Mouse (Mus musculus): ENCODE results near the gene Hemk1. TPM values are rescaled to one million over a fixed set of nuclear protein-coding genes. Genes with fewer than 3 reads are reported as not detected.
A peak's percentile ranks its signal among the peaks of the same experiment; 100 is the strongest.

The Hemk1 gene
- polyA plus RNA-seq, 1 experiment: 15.3 TPM

DNA sequence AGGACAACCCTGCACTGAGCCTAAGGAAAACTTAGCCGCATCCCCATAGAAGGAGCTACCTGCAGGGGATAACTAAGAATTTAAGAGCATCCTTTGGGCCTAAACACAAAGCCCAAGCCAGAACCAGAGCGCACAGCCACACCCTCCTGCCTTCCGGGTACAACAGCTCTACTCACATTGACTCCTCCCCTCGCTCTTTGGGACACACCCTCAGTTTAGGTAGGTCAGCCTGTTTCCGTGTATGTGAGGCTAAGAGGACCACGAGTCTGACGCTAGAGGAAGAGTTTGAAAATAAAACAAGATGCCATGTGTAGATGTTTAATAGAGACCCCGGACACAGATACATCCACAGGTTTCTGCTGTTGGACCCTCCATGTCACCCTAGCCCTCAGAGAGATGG lies 49.4 kb downstream of the Hemk1 start:
- peak overlapping the region; percentile 83 for H3K4me3 ChIP-seq (ENCODE audit: insufficient read depth, low read length)
- H3K4me1 ChIP-seq (ENCODE audit: control insufficient read depth, insufficient read depth, low read length): peaks cover 43% of the 10 kb centered on the region
- peak overlapping the region; percentile 89 for H3K27ac ChIP-seq (ENCODE audit: insufficient read depth, low read depth, low read length)
- TF ChIP-seq POLR2A (IDR thresholded peaks at IDR 0.05; ENCODE audit: borderline replicate concordance, low read depth, low read length) (no peak), CTCF (IDR thresholded peaks at IDR 0.05; ENCODE audit: low read depth, low read length) (no peak)

DNA sequence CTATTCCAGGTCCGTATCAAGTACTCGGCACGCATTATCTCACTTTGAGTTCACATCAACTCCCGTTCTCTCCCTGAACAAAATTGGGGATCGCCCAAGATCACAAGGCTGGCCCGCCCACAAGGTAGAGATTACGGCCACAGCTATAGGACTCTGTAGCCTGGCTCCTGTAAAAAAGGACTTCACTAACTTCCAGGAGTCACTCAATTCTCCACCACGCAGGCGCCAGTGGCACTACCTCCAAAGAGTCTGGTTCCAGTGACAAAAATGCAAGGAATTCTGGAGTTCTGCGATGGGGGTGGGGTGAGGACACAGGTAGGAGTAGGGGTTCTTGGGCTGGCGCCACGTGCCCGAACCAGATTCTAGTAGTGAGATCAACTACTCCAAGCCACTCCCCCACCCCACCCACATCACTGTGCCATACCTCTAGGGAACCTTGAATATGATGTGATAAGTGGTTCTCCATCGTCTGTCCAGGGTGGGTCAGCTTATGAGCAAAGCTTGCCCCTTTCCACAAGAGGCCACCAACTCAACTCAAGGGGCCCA lies 50.0 kb downstream of the Hemk1 start:
- TF ChIP-seq POLR2A (IDR thresholded peaks at IDR 0.05; ENCODE audit: borderline replicate concordance, low read depth, low read length): no peak
- TF ChIP-seq CTCF (IDR thresholded peaks at IDR 0.05; ENCODE audit: low read depth, low read length): no peak
- H3K27ac ChIP-seq (ENCODE audit: insufficient read depth, low read depth, low read length): no peak overlapping the region
- H3K4me1 ChIP-seq (ENCODE audit: control insufficient read depth, insufficient read depth, low read length): peaks cover 43% of the 10 kb centered on the region
- H3K4me3 ChIP-seq (ENCODE audit: insufficient read depth, low read length): peak overlapping the region; percentile 83

DNA sequence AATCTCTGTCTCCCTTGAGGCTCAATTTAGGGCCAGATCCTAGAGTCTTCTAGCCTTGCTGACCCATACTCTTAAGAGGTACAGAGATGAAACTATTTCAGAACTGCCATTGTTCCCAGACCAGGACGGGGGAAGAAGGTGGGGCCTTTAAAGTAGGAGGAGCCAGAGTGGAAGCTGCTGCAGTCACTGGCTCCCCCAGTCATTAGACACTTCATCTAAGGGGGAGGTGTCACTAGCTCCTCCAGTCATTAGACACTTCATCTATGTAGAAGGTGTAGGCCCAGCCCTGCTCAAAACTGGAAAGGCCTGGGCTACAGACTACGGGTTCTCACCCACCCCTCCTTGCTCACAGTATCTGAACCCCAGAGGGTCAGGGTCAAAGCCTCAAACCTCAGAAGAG lies 50.9 kb downstream of the Hemk1 start:
- Histone ChIP-seq H3K4me1 (ENCODE audit: control insufficient read depth, insufficient read depth, low read length) (peaks cover 49% of the 10 kb centered on the region), H3K4me3 (ENCODE audit: insufficient read depth, low read length) (peak overlapping the region; percentile 83; the same call in 1 of the 2 replicates), H3K27ac (ENCODE audit: insufficient read depth, low read depth, low read length) (peak overlapping the region; percentile 37)
- TF ChIP-seq CTCF (IDR thresholded peaks at IDR 0.05; ENCODE audit: low read depth, low read length) (no peak), POLR2A (IDR thresholded peaks at IDR 0.05; ENCODE audit: borderline replicate concordance, low read depth, low read length) (no peak)

DNA sequence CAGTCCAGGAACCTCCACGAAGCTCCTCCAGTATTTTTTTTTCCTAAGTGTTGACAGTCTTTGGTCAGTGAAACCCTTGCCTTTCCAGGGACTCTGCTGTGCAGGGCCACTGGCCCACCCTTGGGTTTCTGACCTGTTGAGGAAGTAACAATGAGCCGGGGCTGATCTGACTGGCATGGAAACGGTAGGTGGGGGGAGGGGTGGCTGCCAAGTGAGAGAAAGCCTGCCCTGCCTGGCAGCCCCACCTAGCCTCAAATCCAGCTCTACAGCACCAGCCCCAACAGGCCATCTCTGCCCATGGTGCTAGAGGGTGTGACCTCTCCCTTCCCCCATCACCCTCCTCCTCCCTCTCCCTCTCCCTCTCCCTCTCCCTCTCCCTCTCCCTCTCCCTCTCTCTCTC lies 53.1 kb downstream of the Hemk1 start:
- TF ChIP-seq CTCF (IDR thresholded peaks at IDR 0.05; ENCODE audit: low read depth, low read length) (no peak), POLR2A (IDR thresholded peaks at IDR 0.05; ENCODE audit: borderline replicate concordance, low read depth, low read length) (no peak)
- Histone ChIP-seq H3K27ac (ENCODE audit: insufficient read depth, low read depth, low read length) (no peak overlapping the region), H3K4me3 (ENCODE audit: insufficient read depth, low read length) (no peak overlapping the region), H3K4me1 (ENCODE audit: control insufficient read depth, insufficient read depth, low read length) (peaks cover 62% of the 10 kb centered on the region)

DNA sequence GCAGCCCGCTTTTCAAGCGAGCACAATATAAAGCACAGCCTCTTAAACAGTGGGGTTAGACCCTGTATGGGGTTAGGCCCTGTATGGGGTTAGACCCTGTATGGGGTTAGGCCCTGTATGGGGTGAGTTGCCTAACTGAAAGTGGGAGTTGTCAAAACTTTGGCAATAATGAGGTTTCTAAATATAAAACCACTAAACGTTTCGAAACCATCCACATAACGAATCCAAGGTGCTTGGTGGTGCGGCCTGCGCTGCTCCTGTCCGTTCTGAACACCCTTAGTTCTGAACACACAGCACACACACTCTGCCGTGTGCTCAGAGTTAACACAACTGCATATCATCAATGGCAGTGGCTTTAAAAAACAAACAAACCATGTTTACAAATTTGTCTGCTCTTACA lies 55.2 kb downstream of the Hemk1 start:
- no peak for TF ChIP-seq CTCF (IDR thresholded peaks at IDR 0.05; ENCODE audit: low read depth, low read length)
- Histone ChIP-seq H3K4me1 (ENCODE audit: control insufficient read depth, insufficient read depth, low read length) (peaks cover 76% of the 10 kb centered on the region), H3K27ac (ENCODE audit: insufficient read depth, low read depth, low read length) (no peak overlapping the region), H3K4me3 (ENCODE audit: insufficient read depth, low read length) (no peak overlapping the region)

DNA sequence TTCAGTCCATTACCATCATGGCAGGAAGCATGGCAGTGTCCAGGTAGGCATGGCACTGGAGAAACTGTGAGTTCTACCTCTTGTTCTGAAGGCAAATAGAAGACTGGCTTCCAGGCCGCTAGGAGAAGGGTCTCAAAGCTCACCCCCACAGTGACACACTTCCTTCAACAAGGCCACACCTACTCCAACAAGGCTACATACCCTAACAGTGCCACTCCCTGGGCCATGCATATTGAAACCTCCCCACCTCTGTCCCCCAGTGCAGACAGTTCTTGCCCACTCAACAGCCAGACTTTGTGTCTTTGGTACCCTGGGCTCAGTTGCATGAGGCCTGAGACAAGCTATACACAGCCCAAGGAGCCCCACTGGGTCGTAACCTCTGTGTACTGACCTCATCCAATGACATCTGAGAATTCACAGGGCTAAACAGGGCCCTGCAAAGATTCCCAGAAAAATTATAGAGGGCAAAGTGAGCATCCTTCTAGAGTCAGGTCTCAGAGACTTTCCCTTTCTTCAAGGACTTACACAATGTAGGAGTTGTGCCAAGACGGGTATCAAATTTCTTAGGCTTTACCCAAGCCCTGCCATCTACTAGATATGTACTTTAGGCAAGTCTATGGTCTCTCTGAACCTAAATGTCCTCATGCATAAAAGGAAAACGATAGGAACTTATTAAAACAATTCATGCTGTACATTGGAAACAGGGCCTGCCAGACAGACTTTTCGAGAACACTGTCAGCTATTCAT lies 56.7 kb downstream of the Hemk1 start:
- Histone ChIP-seq H3K4me1 (ENCODE audit: control insufficient read depth, insufficient read depth, low read length) (peaks cover 63% of the 10 kb centered on the region), H3K4me3 (ENCODE audit: insufficient read depth, low read length) (no peak overlapping the region), H3K27ac (ENCODE audit: insufficient read depth, low read depth, low read length) (no peak overlapping the region)
- TF ChIP-seq CTCF (IDR thresholded peaks at IDR 0.05; ENCODE audit: low read depth, low read length) (no peak), POLR2A (IDR thresholded peaks at IDR 0.05; ENCODE audit: borderline replicate concordance, low read depth, low read length) (no peak)

DNA sequence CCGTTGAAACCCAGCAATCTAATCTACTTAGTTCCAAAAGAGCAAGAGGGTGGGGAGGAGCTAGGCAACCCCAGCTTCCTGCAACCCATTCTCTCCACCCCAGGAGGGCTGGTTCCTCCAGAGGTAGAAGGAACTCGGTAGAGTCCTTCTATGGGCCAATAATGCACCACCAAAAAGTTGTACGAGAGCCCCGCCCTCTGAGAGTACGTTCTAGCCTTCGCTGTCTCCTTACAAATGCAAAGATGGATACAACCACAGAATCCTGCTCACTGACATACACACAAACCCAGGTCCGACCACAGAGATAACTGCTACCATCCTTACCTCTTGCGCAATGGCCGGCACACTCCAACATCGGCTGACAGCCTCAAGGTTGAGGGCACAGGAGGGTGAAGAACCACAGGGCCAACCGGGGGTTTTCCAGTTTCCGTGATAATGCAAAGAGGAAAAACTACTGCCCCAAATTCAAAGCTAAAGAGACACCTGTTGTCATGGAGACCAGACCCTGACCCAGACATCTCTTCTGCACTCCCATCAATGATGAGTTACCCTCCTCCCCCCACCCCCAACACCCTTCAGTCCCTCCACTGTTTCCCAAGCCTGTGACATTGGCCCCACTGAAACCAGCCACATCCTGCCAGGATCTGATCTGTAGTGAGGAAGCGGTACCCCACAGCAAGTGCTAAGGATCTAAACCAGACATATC lies 57.7 kb downstream of the Hemk1 start:
- Histone ChIP-seq H3K27ac (ENCODE audit: insufficient read depth, low read depth, low read length) (no peak overlapping the region), H3K4me1 (ENCODE audit: control insufficient read depth, insufficient read depth, low read length) (peaks cover 54% of the 10 kb centered on the region), H3K4me3 (ENCODE audit: insufficient read depth, low read length) (no peak overlapping the region)
- TF ChIP-seq POLR2A (IDR thresholded peaks at IDR 0.05; ENCODE audit: borderline replicate concordance, low read depth, low read length) (no peak), CTCF (IDR thresholded peaks at IDR 0.05; ENCODE audit: low read depth, low read length) (no peak)

DNA sequence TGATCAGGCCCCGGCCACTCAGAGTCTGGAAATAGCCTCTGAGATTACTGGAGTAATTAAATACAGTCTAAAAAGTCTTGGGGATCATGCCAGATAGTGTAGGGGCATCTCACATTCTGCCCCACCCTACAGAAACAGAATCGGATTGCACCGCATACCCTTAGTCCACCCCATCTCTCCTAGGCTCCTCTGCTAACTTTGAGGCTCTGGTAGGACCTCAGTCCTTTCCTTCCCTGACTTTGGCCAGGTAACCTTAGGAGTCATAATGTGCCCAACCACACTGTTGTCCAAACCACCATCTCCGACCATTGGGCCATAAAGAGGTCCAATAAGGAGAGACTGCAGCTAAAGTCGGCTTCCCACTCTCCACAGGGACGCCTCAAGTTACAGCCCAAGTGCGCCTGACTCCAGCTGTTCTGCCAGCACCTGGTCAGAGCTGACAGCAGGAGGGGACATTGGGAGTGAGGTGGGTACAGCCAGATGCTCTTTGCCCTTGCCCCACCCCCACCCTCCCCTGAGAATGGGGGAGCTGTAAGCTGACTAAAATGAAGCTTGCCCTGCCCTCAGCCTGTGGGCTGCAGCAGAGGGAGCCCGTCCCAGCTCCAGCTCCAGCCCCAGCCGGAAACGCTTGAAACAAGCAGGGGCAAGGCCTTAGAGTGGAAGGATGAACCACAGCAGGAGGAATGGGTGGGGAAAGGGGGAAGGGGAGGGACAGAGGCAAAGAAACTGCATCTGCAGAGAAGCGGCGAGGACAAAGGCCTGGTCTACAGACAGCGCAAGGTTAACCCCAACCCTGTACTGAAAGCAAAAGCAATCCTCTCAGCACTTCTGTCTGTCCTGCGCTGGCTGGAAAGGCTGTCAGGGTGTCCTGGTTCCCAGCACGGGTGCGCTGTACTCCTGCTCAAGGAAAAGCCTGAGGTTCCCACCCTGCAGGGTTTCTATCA lies 58.5 kb downstream of the Hemk1 start:
- no peak for TF ChIP-seq CTCF (IDR thresholded peaks at IDR 0.05; ENCODE audit: low read depth, low read length)
- no peak for TF ChIP-seq POLR2A (IDR thresholded peaks at IDR 0.05; ENCODE audit: borderline replicate concordance, low read depth, low read length)
- H3K4me3 ChIP-seq (ENCODE audit: insufficient read depth, low read length): no peak overlapping the region
- no peak overlapping the region for H3K27ac ChIP-seq (ENCODE audit: insufficient read depth, low read depth, low read length)
- H3K4me1 ChIP-seq (ENCODE audit: control insufficient read depth, insufficient read depth, low read length): peaks cover 46% of the 10 kb centered on the region

DNA sequence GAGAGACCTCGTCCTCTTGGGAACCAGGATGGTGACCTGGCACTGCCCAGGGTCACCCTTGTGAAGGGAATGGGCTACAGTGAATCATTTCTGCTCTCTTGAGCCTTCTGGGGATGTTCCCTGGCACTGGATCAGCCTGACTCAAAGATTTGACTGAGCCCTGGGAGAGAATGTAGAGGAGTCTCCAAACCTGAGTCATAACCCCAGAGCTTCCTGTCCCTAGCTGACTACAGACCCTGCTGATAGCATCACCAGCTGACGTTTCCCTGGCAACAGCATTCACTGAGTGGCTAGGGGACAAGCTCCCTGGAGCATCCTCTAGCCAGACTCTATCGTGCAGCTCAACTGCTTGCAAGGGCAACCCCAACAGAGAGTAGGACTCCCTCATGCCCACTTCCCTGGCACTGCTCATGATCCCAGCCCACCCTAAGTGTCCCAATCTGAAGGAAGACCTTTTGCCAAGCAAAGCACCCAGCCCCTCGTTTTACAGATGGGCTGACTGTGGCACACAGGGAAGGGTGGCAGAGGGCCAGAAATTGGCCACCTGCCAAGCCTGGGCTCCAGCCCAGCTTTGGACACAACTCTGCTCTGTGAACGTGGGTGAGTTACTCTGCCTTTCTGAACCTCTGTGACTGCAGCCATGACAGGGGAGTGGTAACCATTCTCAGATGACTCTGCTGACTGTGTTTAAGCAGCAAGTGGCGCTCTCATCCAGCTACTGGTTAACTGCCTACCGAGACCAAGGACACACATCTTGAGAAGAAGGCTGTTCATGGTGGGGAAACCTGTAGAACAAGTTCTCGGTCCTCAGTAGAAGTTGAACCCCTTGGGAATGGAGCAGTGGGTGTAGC lies 59.4 kb downstream of the Hemk1 start:
- Histone ChIP-seq H3K4me3 (ENCODE audit: insufficient read depth, low read length) (no peak overlapping the region), H3K27ac (ENCODE audit: insufficient read depth, low read depth, low read length) (no peak overlapping the region), H3K4me1 (ENCODE audit: control insufficient read depth, insufficient read depth, low read length) (peaks cover 46% of the 10 kb centered on the region)
- no peak for TF ChIP-seq CTCF (IDR thresholded peaks at IDR 0.05; ENCODE audit: low read depth, low read length)
